Mouse (Mus musculus) embryo, embryonic 11.5 days (tissue): ENCODE data around the gene 2310002L09Rik.
"Not testable (repeated sequence)": the region's sequence is repeated elsewhere in the genome, so short reads cannot be mapped to it uniquely, and the experiment has no call there.

ENCODE experiments used
- DNase-seq: peaks from one replicate; pipeline ENCODE4 v3.0.0-alpha.2; 2012; ENCODE audit warnings: low read depth, low spot score

2310002L09Rik gene

GRCm38 (mm10) chr4:73950375-73950896, at the start of gene 2310002L09Rik:
2310002L09Rik (minus strand) TSS chr4:73950846.
- DNase-seq, result no peak

GRCm38 (mm10) chr4:73980454-73980853, 29.8 kb upstream of the 2310002L09Rik start:
- DNase-seq, result no peak

GRCm38 (mm10) chr4:73920660-73921059, 30.0 kb downstream of the 2310002L09Rik start, which contains the start of gene Gm11756:
Gm11756 (minus strand) TSS chr4:73920760.
- DNase-seq, result not testable (repeated sequence)

GRCm38 (mm10) chr4:73905853-73906252, 44.8 kb downstream of the 2310002L09Rik start, which contains the start of gene Gm13871:
Gm13871 (minus strand) TSS chr4:73905953.
- not testable (repeated sequence) for DNase-seq

GRCm38 (mm10) chr4:73891012-73891411, 59.6 kb downstream of the 2310002L09Rik start, which contains the start of gene Gm11757:
Gm11757 (minus strand) TSS chr4:73891112.
- not testable (repeated sequence) for DNase-seq
